Mouse (Mus musculus) left cerebral cortex, postnatal 36 days (tissue): Measurements from ENCODE around the gene Atp13a3. TPM values are rescaled to one million over a fixed set of nuclear protein-coding genes. Genes with fewer than 3 reads are reported as not detected.
"Not testable (repeated sequence)": the region's sequence is repeated elsewhere in the genome, so short reads cannot be mapped to it uniquely, and the experiment has no call there.

ENCODE experiments used
- DNase-seq, 2 experiments: peaks; one replicate each; pipeline ENCODE4 v3.0.0; 2021 to 2022; ENCODE audit warnings: low spot score in 2 of 2, mixed read lengths in 1 of 2
- intact Hi-C: fragments of 180-260 bp; cut with DNase I; formaldehyde crosslinking; loops from one replicate; pipeline ENCODE4 v1.15.1; 2025
- total RNA-seq, 2 experiments: library from RNA; stranded (reverse); gene quantifications; 2 replicates each; pipeline ENCODE4 v1.2.3; 2021

The Atp13a3 gene
- total RNA-seq, 2 experiments from 2014 or later = 61.8 to 71.6 TPM

DNA sequence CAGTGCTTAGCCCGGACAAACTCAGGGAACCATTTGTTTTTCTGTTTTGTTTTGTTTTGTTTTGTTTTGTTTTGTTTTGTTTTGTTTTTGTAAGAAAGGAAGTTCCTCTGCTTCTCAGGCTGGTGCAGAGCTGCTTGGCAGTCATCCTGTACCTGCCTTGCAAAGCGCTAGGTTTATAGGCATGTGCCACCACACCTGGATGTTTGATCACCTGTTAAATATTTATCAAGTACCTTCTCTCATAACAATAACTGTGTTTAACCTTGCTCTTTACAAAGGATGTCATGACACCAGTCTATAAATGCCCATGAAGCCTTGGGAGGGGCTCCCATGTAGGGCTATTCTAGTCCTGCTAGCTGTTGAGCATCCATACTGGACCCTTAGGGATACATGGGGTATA is 10.9 kb upstream of the Atp13a3 start:
- intact Hi-C loops = no loop called here
- DNase-seq = no peak

DNA sequence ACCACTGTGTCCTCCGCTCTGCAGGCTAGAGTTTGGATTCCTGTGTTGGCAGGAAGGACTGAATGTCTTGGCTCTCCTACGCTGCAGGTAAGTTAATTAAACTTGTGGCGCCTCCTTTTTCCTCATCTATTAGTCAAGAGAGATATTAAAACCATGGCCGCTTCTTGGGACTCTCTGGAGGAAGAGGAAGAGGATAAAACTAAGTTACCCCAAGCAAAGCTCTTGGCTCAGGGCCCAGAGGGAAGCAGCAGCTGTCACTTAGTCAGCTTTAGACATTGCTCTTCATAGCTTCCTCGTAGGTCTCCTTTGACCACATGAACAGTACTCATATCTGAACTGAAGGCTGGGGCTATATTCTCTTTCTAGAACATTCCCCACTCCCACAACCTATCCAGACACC is 10.5 kb upstream of the Atp13a3 start:
- intact Hi-C loops = no loop called here
- no peak for DNase-seq

DNA sequence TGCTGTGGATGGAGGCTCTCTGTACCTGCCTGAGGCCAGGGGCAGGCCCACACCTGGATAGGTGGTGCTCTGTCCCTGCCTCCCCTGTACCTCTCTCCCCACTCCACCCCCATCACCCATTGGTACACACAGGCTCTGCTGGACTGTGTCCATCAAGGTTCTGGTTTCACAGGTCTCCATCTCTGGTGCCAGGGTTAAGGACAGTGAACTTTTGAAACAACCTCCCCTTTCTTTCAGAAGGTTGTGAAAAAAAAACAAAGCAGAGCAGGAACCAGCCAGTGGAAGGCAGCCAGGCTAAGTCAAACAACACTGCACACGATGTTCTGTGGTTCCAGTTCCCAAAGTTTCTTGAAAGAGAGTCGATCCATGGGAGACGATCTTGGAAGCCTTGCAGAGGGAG is 6.9 kb upstream of the Atp13a3 start:
- intact Hi-C loops = no loop called here
- DNase-seq = no peak

DNA sequence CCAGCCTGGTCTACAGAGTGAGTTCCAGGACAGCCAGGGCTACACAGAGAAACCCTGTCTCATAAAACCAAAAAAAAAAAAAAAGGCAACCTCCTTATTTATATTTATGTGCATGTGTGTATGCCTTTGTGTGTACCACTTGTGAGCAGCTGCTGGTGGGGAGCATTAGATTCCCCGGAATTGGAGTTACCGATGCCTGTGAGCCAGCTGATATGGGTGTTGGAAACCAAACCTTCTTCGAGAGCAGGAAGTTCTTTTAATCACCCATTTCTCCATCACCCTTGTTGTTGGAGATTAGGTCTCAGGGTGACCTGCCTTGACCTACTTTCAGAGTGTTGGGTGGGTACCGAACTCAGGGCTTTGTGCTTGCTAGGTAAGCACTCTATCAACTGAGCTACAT is 5.1 kb upstream of the Atp13a3 start:
- no peak for DNase-seq
- intact Hi-C loops = no loop called here

DNA sequence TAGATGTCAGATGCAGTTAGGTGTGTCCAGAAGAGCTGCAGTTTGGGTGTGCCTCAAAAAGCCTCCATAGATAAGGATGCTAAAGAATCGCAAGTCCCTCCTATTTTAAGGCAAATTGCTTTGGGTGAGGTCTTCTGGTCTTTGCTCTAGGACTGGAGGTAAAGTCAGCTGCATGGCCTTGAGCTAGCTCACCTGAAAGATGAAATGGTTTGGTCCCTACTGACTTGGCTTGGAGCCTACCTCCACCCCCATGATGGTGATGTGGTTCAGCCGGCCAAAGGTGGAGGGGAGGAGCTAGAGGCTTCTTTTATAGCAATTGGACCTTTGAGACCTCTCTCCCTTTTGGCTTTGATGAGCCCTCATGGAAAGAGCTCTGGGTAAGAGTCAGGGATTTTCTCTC is 1.7 kb upstream of the Atp13a3 start:
- no peak for DNase-seq
- intact Hi-C loops = no loop called here

DNA sequence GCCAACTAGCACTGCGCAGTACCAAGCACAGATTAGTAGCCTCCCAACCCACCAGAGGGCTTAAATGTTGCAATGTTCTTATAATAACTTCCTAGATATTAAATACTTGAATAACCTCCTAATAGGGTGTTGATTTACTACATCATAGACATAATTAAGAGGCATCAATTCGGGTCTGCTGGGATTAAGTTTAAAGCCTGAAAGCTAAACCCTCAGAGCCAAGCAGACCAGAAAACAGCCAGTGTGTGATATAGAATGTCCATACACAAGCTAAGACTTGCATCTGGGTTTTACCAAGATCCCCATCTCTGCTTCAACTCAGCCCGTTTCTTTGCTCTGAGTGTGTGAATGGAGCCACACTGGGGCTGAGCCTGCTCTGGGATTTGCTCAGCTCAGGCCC is 2.2 kb downstream of the Atp13a3 start:
- no peak for DNase-seq
- intact Hi-C loops = no loop called here

DNA sequence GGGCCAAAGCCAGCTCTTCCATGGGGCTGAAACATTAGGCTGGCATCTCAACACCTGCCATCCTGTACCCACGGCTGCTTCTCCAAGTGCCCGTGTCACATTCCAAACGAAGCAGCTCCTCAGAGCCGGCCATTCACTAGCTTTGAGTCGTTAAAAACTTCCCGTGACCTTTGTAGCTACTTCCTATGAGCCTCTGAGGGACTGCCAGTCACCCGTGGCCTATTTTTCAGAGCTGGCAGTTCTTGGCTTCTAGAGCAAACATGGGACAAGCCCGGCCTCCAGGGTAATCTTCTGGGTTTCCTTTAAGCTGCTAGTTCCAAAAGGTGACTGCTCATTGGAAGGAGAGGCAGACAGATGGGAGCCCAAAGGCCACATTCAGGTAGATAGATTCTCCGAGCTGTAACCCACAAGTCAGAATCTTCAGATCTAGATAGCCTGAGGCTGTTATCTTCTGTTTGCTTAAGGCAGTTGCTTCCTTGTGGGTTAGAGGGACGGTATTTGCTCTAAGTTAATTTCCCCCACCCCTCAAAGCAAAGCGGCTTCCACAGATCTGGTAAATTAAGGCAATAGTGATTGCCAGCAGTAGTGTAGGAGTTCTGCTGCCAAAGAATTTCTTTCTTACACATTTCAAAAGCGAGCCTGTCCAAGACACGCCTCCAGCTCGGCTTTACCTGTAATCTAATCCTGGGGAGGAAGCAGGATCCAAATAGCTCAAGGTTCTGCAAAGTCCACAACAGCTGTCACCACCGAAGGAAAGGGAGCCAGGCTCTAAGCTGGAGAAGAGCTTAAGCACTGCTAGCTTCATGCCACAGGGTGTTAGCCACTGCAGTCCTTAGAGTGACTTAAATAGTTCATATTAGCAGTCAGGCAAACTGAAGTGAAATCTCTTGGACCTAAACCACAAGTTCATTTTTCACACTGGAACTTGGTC is 8.4 kb downstream of the Atp13a3 start:
- intact Hi-C loops = no loop called here

DNA sequence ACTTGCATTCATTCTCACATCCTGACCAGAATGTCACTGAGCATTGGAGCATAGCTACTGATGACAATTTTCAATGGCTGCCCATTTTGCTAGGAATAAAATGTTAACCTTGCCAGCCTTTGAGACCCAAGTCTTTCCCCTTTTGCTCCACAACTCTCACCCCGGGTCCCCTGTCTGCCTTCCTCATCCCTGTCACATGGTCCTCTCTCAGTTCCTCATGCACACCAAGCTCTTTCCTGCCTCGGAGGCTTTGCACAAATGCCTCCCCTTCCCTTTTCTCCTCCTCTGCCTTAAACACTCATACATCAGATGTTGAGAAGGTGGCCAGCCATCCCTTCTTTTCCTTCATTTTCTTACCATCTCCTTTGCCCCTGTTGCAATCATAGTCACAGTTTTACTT is 10.6 kb downstream of the Atp13a3 start:
- no peak for DNase-seq
- intact Hi-C loops = no loop called here

More for the DNA sequence above, 8.4 kb downstream of the Atp13a3 start:
- no peak for DNase-seq

DNA sequence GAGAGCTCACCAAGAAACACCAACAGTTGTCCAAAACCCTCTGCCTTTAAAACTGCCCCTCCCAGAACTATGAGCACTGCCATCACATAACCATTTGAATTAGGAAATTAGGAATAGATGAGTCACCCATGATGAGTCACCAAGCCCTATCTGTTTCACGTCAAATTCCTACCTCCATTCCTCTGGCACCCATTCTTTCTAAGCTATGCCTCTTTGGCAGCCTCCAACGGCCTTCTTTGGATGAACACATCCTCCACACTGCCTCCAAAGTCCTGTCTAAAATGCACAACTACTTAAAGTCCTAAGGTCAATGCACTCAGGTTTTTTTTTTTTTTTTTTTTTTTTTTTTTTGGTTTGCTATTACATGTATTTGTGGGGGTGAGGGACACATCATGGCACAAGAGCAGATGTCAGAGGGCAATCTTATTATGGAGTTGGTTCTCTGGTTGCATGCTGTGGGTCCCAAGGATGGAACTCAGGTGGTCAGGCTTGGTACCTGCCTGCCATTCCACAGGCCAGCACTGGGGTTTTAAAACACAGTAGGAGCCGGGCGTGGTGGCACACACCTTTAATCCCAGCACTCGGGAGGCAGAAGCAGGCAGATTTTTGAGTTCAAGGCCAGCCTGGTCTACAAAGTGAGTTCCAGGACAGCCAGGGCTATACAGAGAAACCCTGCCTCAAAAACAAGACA is 15.0 kb downstream of the Atp13a3 start:
- DNase-seq = no peak
- intact Hi-C loops = no loop called here

DNA sequence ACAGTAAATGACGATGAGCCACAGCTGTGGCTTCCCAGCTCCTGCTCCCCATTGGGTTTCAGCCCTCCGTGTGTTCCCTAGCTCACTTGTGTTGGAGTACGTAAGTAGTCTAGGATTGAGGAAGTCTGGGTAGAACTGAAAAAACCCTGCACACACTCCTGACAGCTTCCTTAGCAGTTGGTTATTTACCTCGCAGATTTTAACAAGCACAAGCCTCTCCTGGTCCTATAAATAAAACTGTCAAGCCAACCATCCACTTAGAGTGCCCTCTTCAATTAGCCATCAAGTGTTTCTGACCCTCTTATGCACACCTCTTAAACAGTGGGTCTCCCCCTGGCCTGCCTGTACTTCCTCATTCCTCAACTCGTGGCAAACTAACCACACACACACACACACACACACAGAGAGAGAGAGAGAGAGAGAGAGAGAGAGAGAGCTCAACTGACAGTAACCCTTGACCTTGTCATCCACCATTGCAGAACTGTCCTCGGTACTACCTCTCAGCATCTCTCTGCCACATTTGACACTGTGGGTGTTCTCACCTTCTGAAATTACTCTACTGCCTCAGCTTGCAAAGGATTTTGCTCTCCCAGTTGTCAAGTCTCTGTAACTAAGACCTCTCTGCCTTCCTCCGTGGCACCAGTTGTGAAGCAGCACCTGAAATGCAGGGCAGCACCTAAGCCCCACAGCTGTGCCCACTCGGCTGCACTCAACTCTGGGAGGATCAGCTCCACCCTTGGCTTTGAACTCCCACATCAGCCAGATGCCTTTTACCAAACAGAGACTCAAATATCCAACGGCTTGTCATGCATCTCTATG is 15.7 kb downstream of the Atp13a3 start:
- DNase-seq = no peak
- intact Hi-C loops = no loop called here

DNA sequence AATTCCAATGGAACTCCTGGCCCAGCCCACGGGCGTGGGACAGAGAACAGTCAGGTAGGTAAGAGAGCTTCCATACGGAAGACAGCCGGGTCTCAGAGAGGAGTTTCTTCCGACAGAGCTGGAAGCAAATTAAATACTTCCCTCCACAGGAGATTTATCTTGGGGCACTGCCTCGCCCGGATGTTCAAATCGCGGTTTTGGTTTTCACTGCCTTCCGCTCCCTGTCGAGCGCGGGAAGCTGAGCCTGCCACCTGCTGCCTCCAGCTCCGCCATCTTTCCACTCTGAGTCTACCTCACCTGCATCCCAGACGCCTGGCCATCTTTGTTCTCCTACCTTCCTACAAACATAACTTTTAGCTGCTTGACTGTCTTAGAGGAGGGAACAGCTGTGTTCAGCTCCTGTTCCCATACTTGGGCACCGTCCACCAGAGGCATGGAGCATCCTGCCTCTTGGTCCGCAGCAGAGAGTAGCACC is 16.5 kb downstream of the Atp13a3 start:
- intact Hi-C loops = no loop called here
- DNase-seq = peak; percentile 22 to 23

DNA sequence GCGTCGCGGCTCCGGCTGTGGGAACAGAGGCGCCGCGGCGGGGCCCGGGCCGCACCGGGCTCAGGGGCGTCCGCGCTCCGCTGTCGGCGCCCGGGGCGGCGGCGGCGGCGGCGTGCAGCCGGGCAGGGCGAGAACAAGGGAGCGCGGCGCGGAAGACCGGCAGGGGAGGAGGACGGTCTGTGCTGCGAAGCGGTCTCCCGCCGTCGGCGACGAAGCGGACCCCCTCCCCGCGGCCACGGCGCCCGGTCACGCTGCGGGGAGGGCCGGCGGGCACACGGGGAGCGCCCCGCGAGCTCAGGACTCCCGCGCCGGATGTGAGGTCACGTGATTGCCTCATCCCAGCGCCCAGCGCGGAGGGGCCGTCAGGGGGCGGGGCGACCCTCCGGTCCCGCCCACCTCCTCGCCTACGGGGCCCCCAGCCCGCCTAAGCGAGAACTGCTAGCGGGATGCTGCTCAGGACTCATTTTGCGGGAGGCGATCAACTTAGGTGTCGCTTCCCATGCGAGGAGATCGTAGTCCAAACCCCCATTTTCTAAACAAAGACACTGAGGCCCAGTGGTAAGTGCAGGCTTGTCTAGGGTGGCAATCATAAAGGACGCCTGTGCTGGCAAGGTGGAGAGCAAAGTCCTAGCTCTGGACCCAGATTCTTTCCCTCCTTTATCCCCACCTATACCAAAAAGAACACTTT is 17.1 kb downstream of the Atp13a3 start:
- DNase-seq = peak; percentile 89
- intact Hi-C loops = no loop called here

DNA sequence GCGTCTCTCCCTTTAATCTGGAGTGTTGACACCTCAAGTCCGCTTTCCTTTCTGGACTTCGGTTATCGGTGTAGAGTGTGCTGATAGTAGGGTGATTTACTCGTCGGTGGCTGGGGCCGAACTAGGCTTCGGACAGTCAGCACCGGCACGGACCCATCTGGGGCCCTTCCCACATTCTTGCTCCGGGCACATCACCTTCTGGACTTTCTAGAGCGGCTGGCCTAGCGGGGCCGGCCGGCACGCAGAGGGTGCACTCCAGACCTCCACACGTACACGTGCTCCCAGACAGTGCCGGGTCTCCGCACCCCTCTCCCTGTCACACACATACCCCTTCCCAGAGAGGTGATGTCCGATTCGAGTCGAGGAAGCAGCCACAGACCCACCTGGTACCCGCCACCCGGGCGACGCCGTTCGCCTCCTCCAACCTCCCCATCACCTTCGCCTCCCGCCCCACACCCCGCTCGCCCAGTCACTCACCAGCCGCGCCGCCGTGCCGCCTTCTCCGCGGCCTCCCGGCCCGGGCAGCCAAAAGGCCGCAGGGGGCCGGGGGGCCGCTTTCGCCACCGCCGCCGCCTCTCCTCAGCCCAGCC is 17.8 kb downstream of the Atp13a3 start:
- intact Hi-C loops = no loop called here
- DNase-seq = peak; percentile 29 to 31

DNA sequence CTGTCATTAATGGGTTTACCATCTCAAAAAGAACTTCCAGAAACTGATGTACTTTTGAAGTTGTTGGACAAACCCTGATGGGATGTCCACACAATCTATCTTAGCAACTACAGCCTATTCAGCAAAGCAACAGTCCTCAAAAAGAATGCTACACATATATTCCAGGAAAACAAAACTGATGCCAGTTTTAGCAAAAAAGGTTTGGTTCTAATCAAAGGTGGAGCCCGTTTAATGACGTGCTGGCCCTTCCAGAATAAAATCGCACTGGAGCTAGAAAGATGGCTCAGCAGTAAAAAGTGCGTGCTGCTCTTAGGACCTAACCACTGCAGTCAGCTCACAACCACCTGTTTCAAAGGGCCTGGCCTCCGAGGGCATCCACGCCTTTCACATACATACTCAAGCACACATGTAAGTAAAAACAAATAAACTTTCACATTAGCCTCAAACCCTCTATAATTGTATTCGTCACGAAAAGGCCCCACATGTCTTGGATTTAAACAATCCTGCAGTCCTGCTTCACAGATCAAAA is 18.8 kb downstream of the Atp13a3 start:
- DNase-seq = no peak
- intact Hi-C loops = no loop called here

DNA sequence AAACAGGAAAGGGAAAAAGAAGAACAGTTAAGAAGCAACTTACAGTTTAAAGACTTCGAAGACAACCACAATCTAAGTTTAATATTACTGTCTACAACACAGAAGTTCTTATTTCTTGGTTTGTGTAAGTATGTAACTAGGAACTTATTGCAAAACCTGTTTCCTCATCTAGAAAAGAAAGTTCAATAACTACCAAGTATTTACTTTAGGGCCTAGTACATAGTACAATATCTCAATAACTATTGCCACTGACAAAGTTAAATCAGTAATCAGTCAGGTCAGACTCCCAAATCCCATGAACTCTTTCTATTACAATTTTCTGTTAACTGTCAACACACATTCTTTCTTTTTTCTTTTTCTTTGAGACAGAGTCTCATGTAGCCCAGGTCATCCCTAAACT is 20.2 kb downstream of the Atp13a3 start:
- intact Hi-C loops = no loop called here

DNA sequence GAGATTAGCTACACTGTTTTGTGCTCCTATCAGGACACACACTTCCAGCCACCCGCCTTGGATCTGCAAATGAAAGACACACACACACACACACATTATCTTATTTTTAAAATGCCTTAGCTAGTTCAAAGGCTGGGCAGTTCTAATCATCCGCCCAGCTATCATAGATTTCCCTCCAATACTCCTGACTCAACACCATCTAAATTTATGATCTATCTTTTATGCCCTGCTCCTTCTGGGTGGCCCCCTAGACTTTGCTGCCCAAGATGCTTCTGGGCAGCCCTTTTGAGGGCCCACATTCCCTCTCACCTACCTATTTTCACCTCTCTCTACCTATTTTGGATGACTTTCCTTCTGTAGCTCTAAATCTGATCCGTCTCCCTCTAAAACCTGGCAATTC is 29.5 kb downstream of the Atp13a3 start:
- intact Hi-C loops = no loop called here
- no peak for DNase-seq

More for the DNA sequence above, 20.2 kb downstream of the Atp13a3 start:
- no peak for DNase-seq

DNA sequence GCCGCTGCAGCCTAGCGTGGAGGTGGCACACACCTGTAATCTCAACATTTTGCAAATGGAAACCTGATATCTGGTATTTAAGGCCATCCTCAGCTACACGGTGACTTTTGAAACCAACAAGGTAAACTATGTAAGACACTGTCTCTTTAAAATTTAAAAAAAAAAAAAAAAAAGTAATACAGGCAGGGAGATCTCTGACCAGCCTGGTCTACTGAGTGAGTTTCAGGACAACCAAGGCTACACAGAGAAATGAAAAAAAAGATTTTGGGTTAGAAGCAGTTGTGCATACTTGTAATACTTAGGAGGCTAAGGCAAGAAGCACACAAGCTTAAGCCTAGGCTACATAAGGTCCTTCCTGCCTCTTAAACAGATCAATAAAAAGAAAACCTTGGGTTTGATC is 30.8 kb downstream of the Atp13a3 start:
- DNase-seq = no peak
- intact Hi-C loops = loop anchor here (2.0 kb wide), 1 partner anchor 130 kb away; no protein-coding TSS in a partner anchor

DNA sequence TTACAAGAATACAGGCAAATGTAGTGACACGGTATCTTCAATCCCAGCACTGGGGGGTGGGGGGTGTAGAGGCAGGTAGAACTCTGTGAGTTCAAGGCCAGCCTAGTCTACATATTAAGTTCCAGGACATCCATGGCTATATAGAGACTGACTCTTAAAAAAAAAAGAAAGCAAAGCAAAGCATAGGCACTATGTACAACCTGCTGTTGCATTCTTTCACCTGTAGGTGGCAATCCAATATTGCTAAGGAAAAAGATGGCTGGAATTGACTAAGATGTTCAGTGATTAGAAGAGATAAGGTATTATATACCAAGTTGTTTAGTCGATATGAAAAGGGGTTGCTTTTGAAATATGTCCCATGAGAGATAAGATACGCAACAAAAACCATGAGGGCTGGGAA is 31.5 kb downstream of the Atp13a3 start:
- no peak for DNase-seq
- intact Hi-C loops = loop anchor here (2.0 kb wide), 1 partner anchor 131 kb away; no protein-coding TSS in a partner anchor

DNA sequence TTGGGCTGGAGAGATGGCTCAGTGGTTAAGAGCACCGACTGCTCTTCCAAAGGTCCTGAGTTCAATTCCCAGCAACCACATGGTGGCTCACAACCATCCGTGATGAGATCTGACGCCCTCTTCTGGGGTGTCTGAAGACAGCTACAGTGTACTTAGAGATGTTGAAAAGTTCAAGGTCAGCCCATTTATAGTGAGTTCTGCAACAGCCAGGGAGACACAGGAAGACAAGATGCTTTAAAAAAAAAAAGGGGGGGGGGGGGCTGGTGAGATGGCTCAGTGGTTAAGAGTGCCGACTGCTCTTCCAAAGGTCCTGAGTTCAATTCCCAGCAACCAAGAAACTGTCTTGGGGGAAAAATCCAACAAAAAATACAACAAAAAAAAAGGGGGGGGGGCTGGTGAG is 32.5 kb downstream of the Atp13a3 start:
- DNase-seq, intact Hi-C loops: not testable (repeated sequence)
